Mouse (Mus musculus) testis, postnatal 14 days (tissue): ENCODE results near the gene Cyb561d1.
"Not testable (repeated sequence)": the region's sequence is repeated elsewhere in the genome, so short reads cannot be mapped to it uniquely, and the experiment has no call there.

Experiments used
- DNase-seq: peaks from one replicate; pipeline ENCODE4 v3.0.0; 2021; ENCODE audit warnings: low spot score

The Cyb561d1 gene

DNA sequence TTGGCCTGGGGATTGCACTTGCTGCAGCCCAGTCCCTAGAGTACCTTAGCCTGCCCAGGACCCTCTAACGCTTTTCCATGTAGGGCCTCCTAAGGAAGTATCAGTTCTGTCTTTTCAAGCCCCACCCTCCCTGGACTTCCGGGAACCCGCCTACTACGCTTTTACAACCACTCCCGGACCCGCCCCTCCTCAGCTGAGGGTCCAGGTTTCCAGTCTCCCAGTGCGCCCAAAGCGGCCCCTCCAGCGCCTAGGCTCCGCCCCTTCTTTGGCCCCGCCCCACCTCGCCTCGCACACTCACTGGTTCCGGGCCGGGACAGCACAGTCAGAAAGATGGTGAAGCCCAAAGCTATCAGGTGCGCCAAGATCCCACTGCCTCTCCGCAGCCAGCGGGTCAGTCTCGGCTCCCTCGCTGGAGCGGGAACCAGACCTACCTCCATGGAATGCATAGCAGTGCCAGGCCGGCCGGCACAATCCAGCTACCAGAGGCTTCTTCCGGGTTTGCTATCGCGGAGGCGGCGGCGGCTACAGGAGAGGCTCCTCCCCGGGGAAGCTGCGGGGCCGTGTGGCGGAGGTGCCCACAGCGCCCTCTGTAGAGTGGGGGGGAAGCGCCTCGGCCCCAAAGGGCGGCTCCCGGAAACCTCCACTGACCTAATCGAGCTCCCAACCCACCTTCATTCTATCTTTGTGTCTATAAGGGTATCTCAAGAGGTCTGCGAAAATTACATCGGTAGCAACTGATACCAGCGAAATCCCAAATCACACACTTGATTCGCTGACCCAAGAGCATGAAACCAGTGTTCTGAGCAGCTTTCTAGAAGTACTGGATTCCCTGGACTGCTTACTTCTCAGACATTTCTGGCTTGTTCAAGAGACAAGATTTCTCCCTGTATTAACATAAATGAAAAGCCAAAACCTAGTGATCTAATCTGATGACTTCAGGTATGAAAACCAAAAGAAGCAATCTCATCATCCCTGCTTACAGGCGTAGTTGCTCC lies at the start of gene Cyb561d1:
TSS of gene Cyb561d1 (minus strand) at position 884 of the 995 bp plus-strand sequence.
- DNase-seq: peak; percentile 92

- DNase-seq: no peak
Observed at GRCm38 (mm10) chr3:108246857-108247256, 45.8 kb upstream of the Cyb561d1 start.

GRCm38 (mm10) chr3:108241243-108241839 lies 40.3 kb upstream of the Cyb561d1 start:
- DNase-seq: no peak

DNA sequence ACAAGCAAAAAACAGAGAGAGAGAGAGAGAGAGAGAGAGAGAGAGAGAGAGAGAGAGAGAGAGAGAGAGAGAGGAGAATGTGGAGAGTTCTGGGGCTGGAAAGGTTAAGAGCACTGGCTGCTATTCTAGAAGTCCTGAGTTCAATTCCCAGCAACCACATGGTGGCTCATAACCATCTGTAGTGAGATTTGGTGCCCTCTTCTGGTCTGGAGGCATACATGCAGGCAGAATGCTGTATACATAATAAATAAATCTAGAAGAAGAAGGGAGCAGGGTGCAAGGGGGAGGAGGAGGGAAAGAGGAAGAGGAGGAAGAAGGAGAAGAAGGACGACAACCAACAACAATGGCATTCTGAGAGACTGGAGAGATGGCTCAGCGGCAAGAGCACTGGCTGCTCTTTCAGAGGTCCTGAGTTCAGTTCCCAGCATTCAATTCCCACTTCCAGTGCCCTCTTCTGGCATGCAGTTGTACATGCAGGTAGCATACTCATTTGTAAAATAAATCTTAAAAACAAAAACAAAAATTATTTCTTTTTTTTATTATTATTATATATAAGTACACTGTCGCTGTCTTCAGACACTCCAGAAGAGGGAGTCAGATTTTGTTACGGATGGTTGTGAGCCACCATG lies 36.6 kb upstream of the Cyb561d1 start:
- not testable (repeated sequence) for DNase-seq

- DNase-seq: no peak
Observed at GRCm38 (mm10) chr3:108231646-108232045, 30.6 kb upstream of the Cyb561d1 start.

- DNase-seq: no peak
Observed at GRCm38 (mm10) chr3:108227521-108227920, 26.5 kb upstream of the Cyb561d1 start.

DNA sequence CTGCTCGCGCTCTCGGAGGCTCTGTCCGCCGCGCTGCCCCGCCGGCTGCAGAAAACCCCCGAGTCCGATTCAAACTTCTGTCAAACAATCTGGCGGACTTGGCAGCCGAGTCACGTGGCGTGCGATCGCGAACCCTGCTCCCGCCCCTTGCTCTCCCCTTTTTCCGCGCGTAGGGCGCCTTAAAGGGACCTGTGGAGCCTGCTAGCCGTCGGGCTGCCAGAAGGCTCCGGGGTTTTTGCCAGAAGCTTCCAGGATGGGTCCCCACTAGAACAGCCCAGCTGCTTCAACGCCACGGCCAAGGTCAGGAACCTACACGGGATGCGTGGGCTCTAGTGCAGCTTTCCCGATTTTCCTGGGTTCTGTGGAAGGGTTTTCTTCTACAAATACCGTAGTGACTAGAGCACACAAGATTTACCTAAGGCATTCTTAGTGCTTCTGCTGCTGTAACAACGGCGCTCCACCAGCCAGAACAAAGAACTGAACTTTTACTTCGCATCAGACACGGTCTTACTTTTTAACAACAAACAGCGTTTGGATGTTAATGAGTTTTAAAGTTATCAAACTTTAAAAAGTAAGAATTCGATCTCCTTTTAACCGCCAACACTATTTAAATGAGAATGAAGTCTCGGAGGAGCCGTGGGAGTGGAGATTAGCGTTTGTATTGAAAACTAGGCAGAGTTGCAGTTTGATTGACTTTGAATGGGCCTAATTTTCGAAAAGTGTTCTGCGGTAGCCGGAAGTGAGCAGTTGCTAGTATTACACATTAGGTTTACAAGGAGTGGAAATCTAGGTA lies 25.7 kb upstream of the Cyb561d1 start, which contains the start of gene Sypl2:
TSS of gene Sypl2 (minus strand) at position 91 of the 793 bp plus-strand sequence.
- no peak for DNase-seq

GRCm38 (mm10) chr3:108225711-108226557 lies 24.9 kb upstream of the Cyb561d1 start:
- no peak for DNase-seq

GRCm38 (mm10) chr3:108220661-108221060 lies 19.6 kb upstream of the Cyb561d1 start:
- DNase-seq: no peak

- no peak for DNase-seq
Observed at GRCm38 (mm10) chr3:108214734-108215133, 13.7 kb upstream of the Cyb561d1 start.

DNA sequence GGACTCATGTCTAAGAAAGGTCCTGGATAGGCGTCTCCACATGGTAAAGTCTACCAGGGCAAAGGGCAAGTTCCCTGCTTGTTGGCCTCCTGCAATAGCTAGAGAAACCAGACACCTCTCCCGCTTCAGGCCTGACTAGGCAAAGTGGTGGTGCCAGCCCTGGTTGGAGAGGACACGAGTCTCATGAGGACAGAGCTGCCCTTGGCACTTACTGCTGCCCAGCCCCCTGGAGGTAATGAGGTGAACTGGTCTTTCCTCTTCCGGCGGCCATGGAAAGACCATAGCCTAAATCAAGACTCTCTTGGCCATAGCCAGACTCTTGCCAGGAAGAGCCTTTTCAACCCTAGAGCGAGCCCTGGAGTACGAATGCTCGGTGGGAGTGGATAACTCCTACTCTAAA lies 11.4 kb upstream of the Cyb561d1 start:
- no peak for DNase-seq

DNA sequence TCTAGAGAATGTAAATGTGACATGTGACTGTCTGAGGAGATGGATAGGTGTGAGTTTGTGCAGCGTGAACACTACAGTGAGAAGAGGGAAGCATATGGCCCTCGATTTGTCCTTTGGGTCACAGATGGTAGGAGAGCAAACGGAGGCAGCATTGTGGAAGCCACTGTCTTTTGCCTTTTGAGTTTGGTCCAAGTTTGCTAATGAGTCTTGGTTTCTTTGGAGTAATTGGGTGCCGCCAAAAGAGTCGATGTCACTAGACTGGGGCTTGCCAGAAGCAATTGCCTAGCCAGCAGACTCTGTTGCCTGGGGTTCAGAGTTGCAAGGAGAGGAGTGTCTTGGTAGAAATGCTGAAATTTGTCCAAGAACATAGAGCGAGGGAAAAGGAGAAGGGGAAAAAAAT lies 10.8 kb upstream of the Cyb561d1 start:
- no peak for DNase-seq

GRCm38 (mm10) chr3:108210771-108211139 lies 9.7 kb upstream of the Cyb561d1 start, which contains the start of gene Atxn7l2:
Atxn7l2 (minus strand) TSS chr3:108210934.
- no peak for DNase-seq

GRCm38 (mm10) chr3:108209946-108210770 lies 9.1 kb upstream of the Cyb561d1 start:
- DNase-seq: peak; percentile 93

GRCm38 (mm10) chr3:108209536-108209935 lies 8.5 kb upstream of the Cyb561d1 start:
- no peak for DNase-seq

GRCm38 (mm10) chr3:108209001-108209400 lies 8.0 kb upstream of the Cyb561d1 start:
- DNase-seq: no peak

DNA sequence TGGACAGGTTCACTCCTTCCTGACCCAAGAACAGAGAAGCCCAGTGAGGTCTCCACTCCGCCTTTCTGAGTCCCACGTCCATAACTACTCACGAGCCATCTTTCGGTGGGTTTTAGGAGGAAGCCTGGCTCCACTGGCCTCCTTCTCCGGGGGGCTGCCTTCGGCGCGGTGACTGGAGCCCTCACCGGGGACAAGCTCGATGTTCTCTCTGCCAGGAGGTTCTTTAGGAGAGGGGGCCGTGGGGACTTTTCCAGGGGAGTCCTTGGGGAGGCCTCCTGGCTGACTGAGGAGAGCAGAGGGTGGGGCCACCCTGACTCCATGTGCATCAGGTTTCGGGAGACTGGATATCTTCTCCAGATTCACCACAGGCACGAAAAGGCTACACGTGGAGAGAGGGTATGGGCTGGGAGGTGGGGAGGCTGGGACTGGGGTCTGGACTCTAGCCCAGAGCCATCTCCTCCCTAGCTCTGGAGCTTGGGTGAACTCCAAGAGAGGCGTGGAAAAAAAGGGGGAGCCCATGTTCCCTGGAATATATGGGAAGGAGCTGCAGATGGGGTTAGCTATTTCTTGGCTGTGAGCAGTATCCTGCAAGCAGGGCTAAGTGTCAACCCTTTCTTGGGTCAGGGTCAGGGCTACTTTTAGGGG lies 5.8 kb upstream of the Cyb561d1 start:
- no peak for DNase-seq

- DNase-seq: no peak
Observed at GRCm38 (mm10) chr3:108205601-108206000, 4.6 kb upstream of the Cyb561d1 start.

DNA sequence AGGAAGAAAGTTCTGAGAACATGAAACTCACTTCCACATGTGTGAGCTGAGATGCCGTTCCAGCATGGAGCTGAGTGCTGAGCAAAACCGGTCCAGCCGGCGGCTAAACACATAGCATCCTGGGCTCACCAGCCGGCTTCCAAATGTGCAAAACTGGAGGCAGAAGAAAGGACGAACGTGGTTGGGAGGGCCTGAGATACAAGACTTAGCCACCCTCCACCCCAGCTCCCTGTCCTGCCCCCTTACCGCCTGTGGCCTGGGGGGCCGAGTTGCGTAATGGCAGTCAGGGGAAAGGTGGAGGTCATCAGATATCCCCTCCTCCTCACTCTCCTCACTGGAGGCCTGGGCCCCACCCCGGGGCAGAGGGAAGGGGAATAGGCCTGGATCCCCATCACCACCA lies 3.5 kb upstream of the Cyb561d1 start:
- no peak for DNase-seq
